Mouse (Mus musculus) bone marrow macrophage, adult 2 months (primary cell): ENCODE results near the gene Vps8. TPM values are rescaled to one million over a fixed set of nuclear protein-coding genes. Genes with fewer than 3 reads are reported as not detected.

Experiments used
- H3K27ac ChIP-seq: 2 replicates; pipeline ENCODE4 v1.5.1; 2012; ENCODE audit warnings: low read depth, low read length; ENCODE audit not compliant: insufficient read depth
- H3K4me1 ChIP-seq: 2 replicates; pipeline ENCODE4 v1.6.1; 2012; ENCODE audit warnings: low read length; ENCODE audit not compliant: control insufficient read depth, insufficient read depth
- H3K4me3 ChIP-seq: 2 replicates; pipeline ENCODE4 v1.5.1; 2012; ENCODE audit warnings: mild to moderate bottlenecking, low read length, moderate library complexity; ENCODE audit not compliant: insufficient read depth
- CTCF ChIP-seq: IDR thresholded peaks from 2 replicates; pipeline ENCODE4 v1.5.1; 2012; ENCODE audit warnings: low read depth, mild to moderate bottlenecking, low read length, moderate library complexity
- POLR2A ChIP-seq: IDR thresholded peaks from 2 replicates; pipeline ENCODE4 v1.6.1; 2012; ENCODE audit warnings: mild to moderate bottlenecking, low read depth, low read length, borderline replicate concordance
- polyA plus RNA-seq: library from polyadenylated mRNA; stranded (reverse); fragments of >200 nt; gene quantifications from 2 replicates; pipeline ENCODE4 v1.2.4, GENCODE M21; 2012; ENCODE audit not compliant: missing spikeins, insufficient read depth, insufficient read length

Vps8 gene
- polyA plus RNA-seq, 1 experiment: 19.8 TPM

GRCm38 (mm10) chr16:21569952-21570351 lies 147.0 kb downstream of the Vps8 start:
- Histone ChIP-seq H3K4me1 (no peaks in the 10 kb centered on the region), H3K4me3 (no peak overlapping the region), H3K27ac (no peak overlapping the region)
- TF ChIP-seq CTCF: no peak
- TF ChIP-seq POLR2A: no peak

- Histone ChIP-seq H3K27ac (no peak overlapping the region), H3K4me1 (no peaks in the 10 kb centered on the region), H3K4me3 (no peak overlapping the region)
- TF ChIP-seq CTCF (no peak), POLR2A (no peak)
Measured at GRCm38 (mm10) chr16:21570786-21571185, 147.9 kb downstream of the Vps8 start.

DNA sequence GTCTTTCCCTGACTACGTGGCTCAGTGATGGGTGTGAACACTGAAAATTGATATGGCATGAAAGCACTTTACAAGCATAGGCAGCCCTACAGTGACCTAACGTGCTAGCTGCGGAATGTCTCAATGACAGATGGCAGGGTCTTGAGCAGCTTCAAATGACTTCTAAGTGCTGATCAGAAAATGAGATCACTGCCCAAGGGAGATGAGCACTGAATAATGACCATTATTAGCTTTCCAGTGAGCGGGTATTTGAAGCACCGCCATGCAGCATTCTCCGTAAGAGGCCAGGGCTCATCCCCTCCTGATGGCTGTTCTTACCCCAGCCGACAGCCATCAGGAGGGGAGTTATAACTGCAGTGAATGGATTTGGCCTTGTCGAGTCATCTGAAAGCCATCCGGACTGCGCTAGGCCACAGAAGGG lies 153.1 kb downstream of the Vps8 start:
- no peaks in the 10 kb centered on the region for H3K4me1 ChIP-seq
- H3K4me3 ChIP-seq: no peak overlapping the region
- H3K27ac ChIP-seq: no peak overlapping the region
- no peak for TF ChIP-seq CTCF
- no peak for TF ChIP-seq POLR2A

DNA sequence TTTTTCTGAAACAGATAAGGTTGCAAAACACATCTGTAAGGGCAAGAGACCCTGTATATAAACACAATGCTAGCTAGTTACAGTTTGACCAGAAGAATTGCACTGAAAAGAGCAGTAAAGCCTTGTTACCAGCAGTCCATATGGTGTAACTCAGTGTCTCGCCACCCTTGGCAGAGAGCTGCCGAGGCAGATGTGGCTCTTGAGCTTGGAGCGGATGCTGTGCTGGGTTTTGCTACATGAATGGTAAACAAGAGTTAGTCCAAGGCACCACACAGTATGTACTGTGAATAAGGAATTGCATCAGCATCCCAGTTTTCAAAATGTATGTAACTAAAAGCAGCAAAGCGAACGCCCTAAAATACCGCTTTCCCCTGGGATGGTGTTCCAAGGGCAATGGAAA lies 166.2 kb downstream of the Vps8 start:
- H3K27ac ChIP-seq: no peak overlapping the region
- TF ChIP-seq CTCF (no peak), POLR2A (no peak)
- no peak overlapping the region for H3K4me3 ChIP-seq
- peaks cover 14% of the 10 kb centered on the region for H3K4me1 ChIP-seq

GRCm38 (mm10) chr16:21590806-21591205 lies 167.9 kb downstream of the Vps8 start:
- Histone ChIP-seq H3K4me3 (no peak overlapping the region), H3K27ac (peak overlapping the region; percentile 29; the same call in 1 of the 2 replicates), H3K4me1 (peaks cover 23% of the 10 kb centered on the region)
- no peak for TF ChIP-seq CTCF
- TF ChIP-seq POLR2A: no peak

GRCm38 (mm10) chr16:21591511-21591910 lies 168.6 kb downstream of the Vps8 start:
- no peak for TF ChIP-seq CTCF
- no peak for TF ChIP-seq POLR2A
- H3K4me1 ChIP-seq: peaks cover 30% of the 10 kb centered on the region
- no peak overlapping the region for H3K27ac ChIP-seq
- no peak overlapping the region for H3K4me3 ChIP-seq

DNA sequence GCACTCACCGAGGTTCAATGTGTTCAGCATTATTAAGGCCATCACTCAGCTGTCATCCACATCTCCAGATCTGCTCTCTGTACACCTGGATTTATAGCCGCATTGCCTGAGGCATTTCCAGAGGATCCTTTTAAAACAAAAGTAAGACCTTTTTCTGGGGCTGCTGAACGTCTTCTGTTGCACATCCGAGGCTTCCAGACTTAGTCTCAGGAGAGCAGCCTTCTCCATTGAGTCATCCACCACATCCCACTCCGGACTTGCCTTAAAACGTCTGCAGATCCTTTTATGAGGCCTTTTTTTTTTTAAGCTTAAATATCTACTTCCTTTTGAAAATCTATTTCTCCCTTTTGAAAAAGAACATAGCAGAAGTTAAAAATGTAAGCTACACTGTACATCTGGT lies 172.6 kb downstream of the Vps8 start:
- Histone ChIP-seq H3K4me3 (peak overlapping the region; percentile 12; the same call in 1 of the 2 replicates), H3K27ac (peak overlapping the region; percentile 43), H3K4me1 (peaks cover 29% of the 10 kb centered on the region)
- TF ChIP-seq CTCF (no peak), POLR2A (no peak)

DNA sequence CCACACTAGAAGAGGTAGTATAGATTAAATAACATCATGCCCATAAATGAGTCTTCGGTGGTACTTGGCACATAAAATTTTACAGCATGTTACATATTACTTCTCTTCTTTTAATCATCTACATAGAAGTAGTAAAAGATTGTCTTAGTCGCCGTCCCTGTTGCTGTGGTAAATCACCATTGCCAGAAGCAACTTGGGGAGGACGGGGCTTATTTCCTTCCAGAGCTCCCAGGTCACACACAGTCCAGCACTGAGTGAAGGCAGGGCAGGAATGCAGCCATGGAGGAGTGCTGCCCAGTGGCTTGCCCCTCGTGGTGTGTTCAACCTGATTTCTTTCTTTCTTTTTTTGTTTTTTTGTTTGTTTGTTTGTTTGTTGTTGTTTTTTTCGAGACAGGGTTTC lies 181.4 kb downstream of the Vps8 start:
- TF ChIP-seq POLR2A (no peak), CTCF (no peak)
- peaks cover 6% of the 10 kb centered on the region for H3K4me1 ChIP-seq
- H3K27ac ChIP-seq: no peak overlapping the region
- no peak overlapping the region for H3K4me3 ChIP-seq

DNA sequence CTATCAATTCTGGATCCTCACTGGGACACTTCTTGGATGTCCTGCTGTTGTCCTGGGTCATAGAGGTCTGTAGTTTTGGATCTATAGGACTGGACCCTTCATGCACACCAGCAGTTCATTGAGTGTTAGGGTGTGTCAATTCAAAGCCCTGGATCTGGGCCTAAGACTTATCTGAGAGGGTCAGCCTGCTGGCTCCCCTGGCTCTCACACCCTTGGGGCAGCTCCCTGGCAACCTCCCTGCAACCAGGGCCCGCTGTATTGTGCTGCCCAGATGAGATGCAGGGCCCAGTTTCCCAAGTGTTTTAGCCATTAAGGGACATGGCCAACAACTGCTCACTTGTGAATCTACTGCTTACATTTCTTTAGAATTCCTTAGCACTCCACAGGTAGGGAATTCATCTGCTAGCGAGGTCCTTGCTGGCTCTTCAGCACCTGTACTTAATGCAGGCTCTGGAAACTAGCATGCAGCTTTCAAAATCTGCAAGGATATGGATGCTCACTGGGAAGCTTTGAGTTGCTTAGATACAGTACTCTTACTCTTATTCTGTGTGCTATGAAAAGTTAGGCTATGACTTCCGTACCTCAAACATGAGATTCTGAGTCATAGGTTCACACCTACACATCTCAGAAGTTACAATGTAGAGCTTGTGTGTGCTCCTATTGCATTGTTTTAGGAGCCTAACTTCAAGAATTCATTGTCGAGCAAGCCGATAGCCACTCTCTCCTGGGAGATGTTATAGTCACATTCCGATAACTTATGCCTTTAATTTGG lies 183.5 kb downstream of the Vps8 start:
- TF ChIP-seq POLR2A (no peak), CTCF (no peak)
- peaks cover 6% of the 10 kb centered on the region for H3K4me1 ChIP-seq
- no peak overlapping the region for H3K4me3 ChIP-seq
- H3K27ac ChIP-seq: no peak overlapping the region

DNA sequence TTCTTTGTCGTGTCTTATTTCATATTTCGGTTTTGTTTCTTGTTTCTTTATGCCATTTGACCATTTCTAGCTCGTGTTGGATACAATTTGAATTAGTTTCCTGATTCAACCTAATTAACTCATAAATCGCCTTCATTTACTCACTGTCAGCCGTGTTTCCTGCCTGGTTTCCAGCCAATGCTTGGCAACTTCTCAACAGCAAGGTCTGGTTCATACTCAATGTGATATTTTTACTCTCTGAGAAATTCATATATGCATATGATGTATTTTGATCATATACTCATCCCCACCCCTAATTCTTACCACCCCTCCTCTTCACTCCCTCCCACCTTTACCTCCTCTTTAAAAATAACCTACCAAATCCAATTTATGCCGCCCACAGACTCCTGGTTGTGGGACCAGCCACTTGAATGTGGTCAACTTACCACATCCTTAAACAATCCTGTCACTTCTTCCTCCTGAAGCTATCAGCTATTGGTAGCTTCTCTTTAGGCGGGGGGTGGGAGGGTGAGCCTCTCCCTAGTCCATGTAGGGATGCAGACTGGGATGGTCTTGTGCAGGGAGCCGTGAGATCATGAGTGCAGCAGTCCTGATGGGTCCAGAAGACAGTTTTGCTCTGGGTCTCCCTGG lies 184.2 kb downstream of the Vps8 start:
- H3K4me3 ChIP-seq: no peak overlapping the region
- H3K27ac ChIP-seq: no peak overlapping the region
- peaks cover 6% of the 10 kb centered on the region for H3K4me1 ChIP-seq
- TF ChIP-seq CTCF (no peak), POLR2A (no peak)
